Mouse (Mus musculus) limb, embryonic 10.5 days (tissue): ENCODE results near the gene Gabrr2. TPM values are rescaled to one million over a fixed set of nuclear protein-coding genes. Genes with fewer than 3 reads are reported as not detected.

Experiments used
- DNase-seq: peaks from one replicate; pipeline ENCODE4 v3.0.0-alpha.2; 2017; ENCODE audit warnings: low spot score
- H3K27ac ChIP-seq: fragments of 300-500 bp; sonication (generic); 2 replicates; pipeline ENCODE4 v1.5.1; 2016; ENCODE audit warnings: mild to moderate bottlenecking
- H3K27me3 ChIP-seq: fragments of 300-500 bp; sonication (generic); 2 replicates; pipeline ENCODE4 v1.6.1; 2016; ENCODE audit warnings: low read depth, mild to moderate bottlenecking; ENCODE audit not compliant: poor library complexity, severe bottlenecking
- H3K36me3 ChIP-seq: fragments of 300-500 bp; sonication (generic); 2 replicates; pipeline ENCODE4 v1.6.1; 2016; ENCODE audit warnings: mild to moderate bottlenecking, moderate library complexity
- H3K4me1 ChIP-seq: fragments of 300-500 bp; sonication (generic); 2 replicates; pipeline ENCODE4 v1.6.1; 2016
- H3K4me3 ChIP-seq: fragments of 300-500 bp; sonication (generic); 2 replicates; pipeline ENCODE4 v1.5.1; 2016; ENCODE audit warnings: mild to moderate bottlenecking, moderate library complexity
- H3K9me3 ChIP-seq: fragments of 300-500 bp; sonication (generic); replicated peaks from 2 replicates; pipeline ENCODE4 v1.6.1; 2016; ENCODE audit warnings: mild to moderate bottlenecking
- WGBS: fragments of 180-500 bp; shearing (Covaris S2); methylation state at CpG from one replicate; pipeline ENCODE4 v1.1.7; 2016; 5-methylcytosine and 5-hydroxymethylcytosine counted together
- polyA plus RNA-seq: library from polyadenylated mRNA; unstranded; fragments of >200 nt; fragmentation: Nextera tagmentation; extraction: Ambion mirVana; gene quantifications from 2 replicates; pipeline ENCODE4 v1.2.1, GENCODE M21; 2016

The Gabrr2 gene
- polyA plus RNA-seq, 1 experiment from 2014 or later: 0.10 TPM

- DNase-seq: no peak
- Histone ChIP-seq H3K36me3 (peaks cover 35% of the 10 kb centered on the region), H3K27me3 (no peaks in the 10 kb centered on the region), H3K4me3 (no peak overlapping the region), H3K27ac (no peak overlapping the region), H3K9me3 (no peaks in the 10 kb centered on the region), H3K4me1 (0 out of 2 replicates have a peak, but pooled peaks cover 3% of the 10 kb centered on the region)
Measured at GRCm38 (mm10) chr4:33054426-33054825, 8.4 kb upstream of the Gabrr2 start.

- no peak for DNase-seq
- Histone ChIP-seq H3K27ac (no peak overlapping the region), H3K27me3 (no peaks in the 10 kb centered on the region), H3K9me3 (no peaks in the 10 kb centered on the region), H3K4me3 (no peak overlapping the region), H3K4me1 (peaks cover 6% of the 10 kb centered on the region; the same call in 1 of the 2 replicates), H3K36me3 (peaks cover 16% of the 10 kb centered on the region)
- 82% methylated on average over 1 of the region's 1 CpGs for WGBS
Measured at GRCm38 (mm10) chr4:33056317-33056716, 6.5 kb upstream of the Gabrr2 start.

GRCm38 (mm10) chr4:33057890-33058687 is 4.7 kb upstream of the Gabrr2 start:
- Histone ChIP-seq H3K27ac (no peak overlapping the region), H3K27me3 (no peaks in the 10 kb centered on the region), H3K4me1 (peaks cover 7% of the 10 kb centered on the region; the same call in 1 of the 2 replicates), H3K4me3 (no peak overlapping the region), H3K36me3 (no peaks in the 10 kb centered on the region), H3K9me3 (no peaks in the 10 kb centered on the region)
- no peak for DNase-seq
- WGBS: 73% methylated on average over 11 of the region's 11 CpGs

- DNase-seq: no peak
- H3K27ac ChIP-seq: no peak overlapping the region
- no peak overlapping the region for H3K4me3 ChIP-seq
- WGBS: 47% methylated on average over 7 of the region's 7 CpGs
- H3K36me3 ChIP-seq: no peaks in the 10 kb centered on the region
- H3K27me3 ChIP-seq: no peaks in the 10 kb centered on the region
- no peaks in the 10 kb centered on the region for H3K9me3 ChIP-seq
- H3K4me1 ChIP-seq: peaks cover 7% of the 10 kb centered on the region; the same call in 1 of the 2 replicates
Measured at GRCm38 (mm10) chr4:33061158-33061557, 1.6 kb upstream of the Gabrr2 start.

- 83% methylated on average over 6 of the region's 6 CpGs for WGBS
- H3K4me1 ChIP-seq: peaks cover 8% of the 10 kb centered on the region; the same call in 1 of the 2 replicates
- no peaks in the 10 kb centered on the region for H3K36me3 ChIP-seq
- no peak overlapping the region for H3K27ac ChIP-seq
- no peaks in the 10 kb centered on the region for H3K27me3 ChIP-seq
- H3K9me3 ChIP-seq: no peaks in the 10 kb centered on the region
- H3K4me3 ChIP-seq: no peak overlapping the region
- no peak for DNase-seq
Measured at GRCm38 (mm10) chr4:33064986-33065385, 2.2 kb downstream of the Gabrr2 start.

- Histone ChIP-seq H3K36me3 (no peaks in the 10 kb centered on the region), H3K4me3 (no peak overlapping the region), H3K4me1 (peaks cover 3% of the 10 kb centered on the region; the same call in 1 of the 2 replicates), H3K9me3 (no peaks in the 10 kb centered on the region), H3K27ac (no peak overlapping the region), H3K27me3 (no peaks in the 10 kb centered on the region)
- no peak for DNase-seq
- WGBS: 67% methylated on average over 14 of the region's 14 CpGs
Measured at GRCm38 (mm10) chr4:33066223-33066960, 3.6 kb downstream of the Gabrr2 start.

GRCm38 (mm10) chr4:33067331-33067730 is 4.5 kb downstream of the Gabrr2 start:
- H3K36me3 ChIP-seq: no peaks in the 10 kb centered on the region
- 93% methylated on average over 3 of the region's 3 CpGs for WGBS
- no peak overlapping the region for H3K27ac ChIP-seq
- H3K4me1 ChIP-seq: peaks cover 3% of the 10 kb centered on the region; the same call in 1 of the 2 replicates
- no peaks in the 10 kb centered on the region for H3K9me3 ChIP-seq
- H3K27me3 ChIP-seq: no peaks in the 10 kb centered on the region
- no peak for DNase-seq
- no peak overlapping the region for H3K4me3 ChIP-seq

- no peak for DNase-seq
- Histone ChIP-seq H3K27ac (no peak overlapping the region), H3K4me3 (no peak overlapping the region), H3K36me3 (no peaks in the 10 kb centered on the region), H3K4me1 (peaks cover 6% of the 10 kb centered on the region), H3K27me3 (no peaks in the 10 kb centered on the region), H3K9me3 (no peaks in the 10 kb centered on the region)
- WGBS: 93% methylated on average over 6 of the region's 6 CpGs
Measured at GRCm38 (mm10) chr4:33067826-33068225, 5.0 kb downstream of the Gabrr2 start.

- H3K4me3 ChIP-seq: no peak overlapping the region
- peaks cover 8% of the 10 kb centered on the region for H3K4me1 ChIP-seq
- WGBS: 78% methylated on average over 6 of the region's 6 CpGs
- H3K27ac ChIP-seq: no peak overlapping the region
- no peaks in the 10 kb centered on the region for H3K27me3 ChIP-seq
- H3K36me3 ChIP-seq: no peaks in the 10 kb centered on the region
- DNase-seq: no peak
- no peaks in the 10 kb centered on the region for H3K9me3 ChIP-seq
Measured at GRCm38 (mm10) chr4:33068894-33069293, 6.1 kb downstream of the Gabrr2 start.

- Histone ChIP-seq H3K36me3 (no peaks in the 10 kb centered on the region), H3K9me3 (no peaks in the 10 kb centered on the region), H3K27ac (no peak overlapping the region), H3K27me3 (no peaks in the 10 kb centered on the region), H3K4me3 (no peak overlapping the region), H3K4me1 (peaks cover 8% of the 10 kb centered on the region)
- no peak for DNase-seq
- WGBS: 92% methylated on average over 6 of the region's 6 CpGs
Measured at GRCm38 (mm10) chr4:33070326-33070725, 7.5 kb downstream of the Gabrr2 start.

- Histone ChIP-seq H3K9me3 (no peaks in the 10 kb centered on the region), H3K4me3 (no peak overlapping the region), H3K4me1 (peaks cover 7% of the 10 kb centered on the region; the same call in 1 of the 2 replicates), H3K27ac (no peak overlapping the region), H3K36me3 (no peaks in the 10 kb centered on the region), H3K27me3 (no peaks in the 10 kb centered on the region)
- 85% methylated on average over 6 of the region's 6 CpGs for WGBS
- no peak for DNase-seq
Measured at GRCm38 (mm10) chr4:33071337-33071736, 8.5 kb downstream of the Gabrr2 start.

GRCm38 (mm10) chr4:33072526-33073161 is 9.8 kb downstream of the Gabrr2 start:
- 72% methylated on average over 11 of the region's 11 CpGs for WGBS
- Histone ChIP-seq H3K27me3 (no peaks in the 10 kb centered on the region), H3K27ac (no peak overlapping the region), H3K4me1 (peaks cover 10% of the 10 kb centered on the region), H3K9me3 (no peaks in the 10 kb centered on the region), H3K4me3 (no peak overlapping the region), H3K36me3 (no peaks in the 10 kb centered on the region)
- no peak for DNase-seq

GRCm38 (mm10) chr4:33074406-33074805 is 11.6 kb downstream of the Gabrr2 start:
- no peak for DNase-seq
- Histone ChIP-seq H3K36me3 (no peaks in the 10 kb centered on the region), H3K4me1 (peaks cover 13% of the 10 kb centered on the region), H3K4me3 (no peak overlapping the region), H3K27ac (no peak overlapping the region), H3K9me3 (no peaks in the 10 kb centered on the region), H3K27me3 (no peaks in the 10 kb centered on the region)
- WGBS: 84% methylated on average over 4 of the region's 4 CpGs
